In genomic region chr3:85814241-85814640, GRCm38 (mm10) we compare ENCODE assay signal across 11 mouse cellular contexts. TPM values are rescaled to one million over a fixed set of nuclear protein-coding genes. Genes with fewer than 3 reads are reported as not detected.
DNase-seq lines count a peak whose midpoint lies in the region; ATAC-seq and TF ChIP-seq lines count a peak whose summit lies in the region.
"Had no signal": no experiment of that assay in that cellular context is flagged by ENCODE, and none has a peak within 500 bp of the region (broad histone marks: within the 10 kb centered on the region; RNA-seq: fewer than 3 reads in every experiment).

No protein-coding gene starts in this region.

- H3K9ac ChIP-seq in heart, postnatal 0 days (replicated peaks; ENCODE audit: low read depth, low read length), result no peak overlapping the region
- H3K9ac ChIP-seq in forebrain, embryonic 11.5 days (ENCODE audit: low read length), result no peak overlapping the region
- no peak overlapping the region for H3K9ac ChIP-seq in forebrain, embryonic 14.5 days (ENCODE audit: low read length)
- H3K9ac ChIP-seq: liver, embryonic 14.5 days had no signal

- H3K27ac ChIP-seq in heart, postnatal 0 days (ENCODE audit: low read depth), result peak overlapping the region; percentile 46
- no peak overlapping the region for H3K27ac ChIP-seq in forebrain, embryonic 11.5 days (ENCODE audit: low read depth, low read length)
- no peak overlapping the region for H3K27ac ChIP-seq in forebrain, embryonic 14.5 days (ENCODE audit: low read depth, low read length)
- H3K27ac ChIP-seq: liver, embryonic 14.5 days had no signal

- peaks cover 19% of the 10 kb centered on the region for H3K4me1 ChIP-seq in heart, postnatal 0 days (ENCODE audit: control insufficient read depth, insufficient read depth)
- H3K4me1 ChIP-seq in forebrain, embryonic 11.5 days (replicated peaks; ENCODE audit: control insufficient read depth, insufficient read depth, low read length), result no peaks in the 10 kb centered on the region
- H3K4me1 ChIP-seq in forebrain, embryonic 14.5 days (ENCODE audit: control insufficient read depth, insufficient read depth, low read length), result no peaks in the 10 kb centered on the region

- H3K9me3 ChIP-seq in heart, postnatal 0 days (replicated peaks; ENCODE audit: control insufficient read depth, low read length), result no peaks in the 10 kb centered on the region
- H3K9me3 ChIP-seq in forebrain, embryonic 11.5 days (ENCODE audit: control insufficient read depth, low read length), result no peaks in the 10 kb centered on the region
- H3K9me3 ChIP-seq in forebrain, embryonic 14.5 days (replicated peaks; ENCODE audit: control insufficient read depth, low read length), result no peaks in the 10 kb centered on the region
- H3K9me3 ChIP-seq: G1E had no signal

- no peak for TF ChIP-seq EP300 in heart, postnatal 0 days (IDR thresholded peaks at IDR 0.05; ENCODE audit: low read depth)

- TF ChIP-seq CTCF in heart, postnatal 0 days (IDR thresholded peaks at IDR 0.05; ENCODE audit: low read depth), result no peak

- peak; percentile 59 for DNase-seq in kidney, postnatal 10 days
- DNase-seq in kidney, adult 8-10 months, result no peak
- DNase-seq in adrenal gland, adult 18-20 months (ENCODE audit: low spot score in 2 of 2), result peak; percentile 37 to 46
- DNase-seq in heart, postnatal 0 days (ENCODE audit: low spot score), result peak; percentile 50
- DNase-seq in lung, postnatal 36 days, result peak; percentile 69
- no peak for DNase-seq in embryo, embryonic 11 days
- DNase-seq in forebrain, embryonic 11.5 days (ENCODE audit: low spot score), result no peak
- no peak for DNase-seq in forebrain, embryonic 14.5 days (ENCODE audit: low spot score)
- DNase-seq: cerebellum, adult 18-20 months had no signal

- H3K4me2 ChIP-seq in heart, postnatal 0 days (ENCODE audit: low read depth, low read length), result no peak overlapping the region
- no peak overlapping the region for H3K4me2 ChIP-seq in forebrain, embryonic 11.5 days (ENCODE audit: low read depth, low read length, severe bottlenecking)
- H3K4me2 ChIP-seq in forebrain, embryonic 14.5 days (ENCODE audit: low read length), result no peak overlapping the region

- WGBS in heart, postnatal 0 days, result 35% methylated on average over 7 of the region's 7 CpGs
- WGBS in forebrain, embryonic 11.5 days, result 84% methylated on average over 7 of the region's 7 CpGs
- 79% methylated on average over 7 of the region's 7 CpGs for WGBS in forebrain, embryonic 14.5 days

- no peaks in the 10 kb centered on the region for H3K27me3 ChIP-seq in heart, postnatal 0 days (ENCODE audit: control insufficient read depth, insufficient read depth, low read length)
- H3K27me3 ChIP-seq in forebrain, embryonic 11.5 days (ENCODE audit: control insufficient read depth, insufficient read depth, low read length), result no peaks in the 10 kb centered on the region
- no peaks in the 10 kb centered on the region for H3K27me3 ChIP-seq in forebrain, embryonic 14.5 days (replicated peaks; ENCODE audit: control insufficient read depth, insufficient read depth, low read length)

- H3K4me3 ChIP-seq in heart, postnatal 0 days (ENCODE audit: low read depth, low read length), result no peak overlapping the region
- H3K4me3 ChIP-seq in forebrain, embryonic 11.5 days (ENCODE audit: low read depth, low read length), result no peak overlapping the region
- H3K4me3 ChIP-seq in forebrain, embryonic 14.5 days (ENCODE audit: low read depth, low read length), result no peak overlapping the region

- H3K36me3 ChIP-seq in heart, postnatal 0 days (replicated peaks; ENCODE audit: control insufficient read depth, insufficient read depth, low read length), result no peaks in the 10 kb centered on the region
- no peaks in the 10 kb centered on the region for H3K36me3 ChIP-seq in forebrain, embryonic 11.5 days (ENCODE audit: control insufficient read depth, insufficient read depth, low read length)
- no peaks in the 10 kb centered on the region for H3K36me3 ChIP-seq in forebrain, embryonic 14.5 days (ENCODE audit: control insufficient read depth, insufficient read depth, low read length)
- H3K36me3 ChIP-seq: G1E had no signal

- ATAC-seq in heart, postnatal 0 days (ENCODE audit: insufficient read depth, low read depth), result peak; percentile 63
- ATAC-seq in forebrain, embryonic 11.5 days (replicated peaks; ENCODE audit: low FRiP score), result no peak
- ATAC-seq in forebrain, embryonic 14.5 days, result no peak

RNA-seq across cellular contexts. Expression of gene Fam160a1, which starts 2.9 kb away (rescaled TPM):
- 1 to 10 TPM; 6.8 to 7.2 TPM for total RNA-seq in adrenal gland, adult 18-20 months (2021)
- 34.6 and 37.8 TPM in 2 replicates for total RNA-seq in heart, postnatal 0 days (2014; rRNA removed; ENCODE audit: low replicate concordance)
- 9.4 and 10.5 TPM in 2 replicates for polyA plus RNA-seq in heart, postnatal 0 days (2015; fragmentation: Nextera tagmentation; extraction: Ambion mirVana)
- 0.64 and 0.67 TPM in 2 replicates for polyA plus RNA-seq in forebrain, embryonic 11.5 days (2014; fragmentation: Nextera tagmentation; extraction: Ambion mirVana)
- 0.51 and 0.99 TPM in 2 replicates for polyA plus RNA-seq in forebrain, embryonic 14.5 days (2014; fragmentation: Nextera tagmentation; extraction: Ambion mirVana)
- polyA plus RNA-seq: G1E had no signal

Comparison
In these comparisons a context has a peak if more than half of its experiments do, and no peak if none do; other contexts are left out.
1. DNase-seq: peak in kidney, postnatal 10 days (single experiment), adrenal gland, adult 18-20 months (2 of 2), heart, postnatal 0 days (single experiment) and lung, postnatal 36 days (single experiment); none in kidney, adult 8-10 months (0 of 2), embryo, embryonic 11 days (single experiment), forebrain, embryonic 11.5 days (single experiment) and forebrain, embryonic 14.5 days (single experiment).